Mouse (Mus musculus): Measurements from ENCODE around the gene Slc7a3.

DNA sequence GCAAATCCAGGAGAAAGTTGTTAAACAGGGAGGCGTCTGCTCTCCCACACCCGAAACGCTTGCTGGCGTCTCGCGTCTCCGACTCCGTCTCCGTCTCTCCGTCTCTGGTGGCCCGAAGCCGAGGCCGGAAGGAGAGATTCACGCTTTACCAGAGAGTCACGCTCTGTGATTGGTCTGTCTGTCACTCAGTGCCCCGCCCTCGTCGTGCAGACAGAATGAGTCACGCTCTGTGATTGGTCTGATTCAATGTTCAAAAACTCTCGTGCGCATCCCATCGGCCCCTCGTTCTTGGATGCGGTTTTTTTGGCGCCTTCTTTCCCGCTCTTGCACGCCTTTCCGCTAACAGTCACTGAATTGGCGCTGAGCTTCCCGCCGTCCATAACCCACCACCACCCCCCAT is 26.3 kb downstream of the Slc7a3 start, which contains the start of gene Tex11:
- no peak for TF ChIP-seq CTCF (IDR thresholded peaks at IDR 0.05; ENCODE audit: extremely low read depth, insufficient read depth, insufficient read length, insufficient replicate concordance)
- no peak for TF ChIP-seq POLR2A (IDR thresholded peaks at IDR 0.05; ENCODE audit: low read depth, low read length)

Data from spleen, adult 2 months (tissue).